Mouse (Mus musculus) lung, postnatal 14 days (tissue): ENCODE measurements around the gene Ccdc7b.
"Not testable (repeated sequence)": the region's sequence is repeated elsewhere in the genome, so short reads cannot be mapped to it uniquely, and the experiment has no call there.

ENCODE experiments used
- DNase-seq: peaks from one replicate; pipeline ENCODE4 v3.0.0; 2021

Gene Ccdc7b

GRCm38 (mm10) chr8:129066834-129067233, at the start of gene Ccdc7b:
Ccdc7b (plus strand) TSS chr8:129067134.
- not testable (repeated sequence) for DNase-seq

- DNase-seq: not testable (repeated sequence)
Measured at GRCm38 (mm10) chr8:129065417-129065816, 1.5 kb upstream of the Ccdc7b start, which contains the start of gene Ccdc7a. Ccdc7a (minus strand) TSS chr8:129065517.

GRCm38 (mm10) chr8:129115761-129116160, 48.8 kb downstream of the Ccdc7b start:
- not testable (repeated sequence) for DNase-seq

- DNase-seq: no peak
Measured at GRCm38 (mm10) chr8:129131561-129131960, 64.6 kb downstream of the Ccdc7b start, which contains the start of gene Gm10999. Gm10999 (minus strand) TSS chr8:129131661.

GRCm38 (mm10) chr8:129133475-129133874, 66.5 kb downstream of the Ccdc7b start:
- DNase-seq: no peak
